Mouse (Mus musculus) stomach, postnatal 0 days (tissue): Measurements from ENCODE around the gene Traf4. TPM values are rescaled to one million over a fixed set of nuclear protein-coding genes. Genes with fewer than 3 reads are reported as not detected.

Experiments used
- ATAC-seq: fragments of 200-750 bp; cut with Nextera tagmentation; 2 replicates; pipeline ENCODE4 v1.8.0; 2017; ENCODE audit not compliant: low FRiP score, low TSS enrichment
- DNase-seq: peaks from one replicate; pipeline ENCODE4 v3.0.0-alpha.2; 2016; ENCODE audit warnings: low spot score
- H3K27ac ChIP-seq: fragments of 300-500 bp; sonication (generic); replicated peaks from 2 replicates; pipeline ENCODE4 v1.5.1; 2014; ENCODE audit warnings: mild to moderate bottlenecking, control low read depth
- H3K27me3 ChIP-seq: fragments of 300-500 bp; sonication (generic); 2 replicates; pipeline ENCODE4 v1.6.1; 2014; ENCODE audit warnings: low read length; ENCODE audit not compliant: control insufficient read depth, insufficient read depth
- H3K36me3 ChIP-seq: fragments of 300-500 bp; sonication (generic); 2 replicates; pipeline ENCODE4 v1.6.1; 2014; ENCODE audit warnings: low read length, mixed read lengths; ENCODE audit not compliant: control insufficient read depth, insufficient read depth
- H3K4me1 ChIP-seq: fragments of 300-500 bp; sonication (generic); replicated peaks from 2 replicates; pipeline ENCODE4 v1.6.1; 2014; ENCODE audit warnings: antibody characterized with exemption; ENCODE audit not compliant: control insufficient read depth, insufficient read depth
- H3K4me2 ChIP-seq: fragments of 300-500 bp; sonication (generic); replicated peaks from 2 replicates; pipeline ENCODE4 v1.6.1; 2014; ENCODE audit warnings: low read depth, mild to moderate bottlenecking, control low read depth, moderate library complexity
- H3K4me3 ChIP-seq: fragments of 300-500 bp; sonication (generic); 2 replicates; pipeline ENCODE4 v1.5.1; 2014; ENCODE audit warnings: low read depth, low read length, control low read depth
- H3K9ac ChIP-seq: fragments of 300-500 bp; sonication (generic); 2 replicates; pipeline ENCODE4 v1.6.1; 2014; ENCODE audit warnings: mild to moderate bottlenecking, low read length, control low read depth, mixed read lengths
- H3K9me3 ChIP-seq: fragments of 300-500 bp; sonication (generic); 2 replicates; pipeline ENCODE4 v1.6.1; 2016; ENCODE audit warnings: low read length; ENCODE audit not compliant: control insufficient read depth
- CTCF ChIP-seq: IDR thresholded peaks from 2 replicates; pipeline ENCODE4 v1.5.1; 2016; ENCODE audit warnings: antibody characterized with exemption, low read depth, mild to moderate bottlenecking, moderate library complexity
- EP300 ChIP-seq: optimal IDR thresholded peaks from 2 replicates; pipeline ENCODE3; 2016; ENCODE audit warnings: antibody characterized with exemption
- WGBS: fragments of 180-500 bp; shearing (Covaris S2); extraction: QIAGEN DNeasy Blood & Tissue Kit; methylation state at CpG from one replicate; pipeline ENCODE4 v1.1.7; 2014; 5-methylcytosine and 5-hydroxymethylcytosine counted together
- polyA plus RNA-seq: library from polyadenylated mRNA; unstranded; fragments of >200 nt; fragmentation: Nextera tagmentation; extraction: Ambion mirVana; gene quantifications from 2 replicates; pipeline ENCODE4 v1.2.1, GENCODE M21; 2015

The Traf4 gene
- polyA plus RNA-seq, 1 experiment from 2014 or later: 22.4 TPM

DNA sequence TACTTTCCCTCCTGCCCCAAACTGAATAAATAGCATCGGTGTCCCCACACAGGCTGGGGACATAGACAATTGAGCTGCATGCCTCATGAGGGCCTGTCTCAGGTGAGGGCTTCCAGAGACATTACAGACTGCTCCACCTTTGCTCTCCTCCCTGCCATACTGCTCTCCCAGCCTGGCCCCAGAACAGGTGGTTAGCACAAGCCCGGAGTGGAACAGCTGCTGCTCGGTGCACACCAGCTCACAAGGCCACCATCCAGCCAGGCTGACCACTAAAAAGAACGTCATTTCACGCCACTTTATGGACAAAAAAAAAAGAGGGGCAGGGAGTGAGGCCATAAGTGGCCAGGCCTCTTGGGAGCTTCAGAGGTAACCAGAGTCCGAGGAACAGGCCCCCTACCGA, 41.8 kb upstream of the Traf4 start:
- peaks cover 44% of the 10 kb centered on the region for H3K36me3 ChIP-seq
- no peak overlapping the region for H3K4me2 ChIP-seq
- no peaks in the 10 kb centered on the region for H3K9me3 ChIP-seq
- WGBS: 83% methylated on average over 7 of the region's 7 CpGs
- ATAC-seq (no peak), DNase-seq (no peak)
- no peaks in the 10 kb centered on the region for H3K4me1 ChIP-seq
- H3K27ac ChIP-seq: no peak overlapping the region
- no peak for TF ChIP-seq EP300
- no peak overlapping the region for H3K9ac ChIP-seq
- no peaks in the 10 kb centered on the region for H3K27me3 ChIP-seq
- H3K4me3 ChIP-seq: no peak overlapping the region

GRCm38 (mm10) chr11:78205361-78206206, 40.2 kb upstream of the Traf4 start:
- no peak overlapping the region for H3K4me2 ChIP-seq
- no peak overlapping the region for H3K27ac ChIP-seq
- TF ChIP-seq CTCF: no peak
- TF ChIP-seq EP300: no peak
- no peaks in the 10 kb centered on the region for H3K9me3 ChIP-seq
- H3K4me3 ChIP-seq: no peak overlapping the region
- 51% methylated on average over 13 of the region's 13 CpGs for WGBS
- H3K4me1 ChIP-seq: no peaks in the 10 kb centered on the region
- no peak overlapping the region for H3K9ac ChIP-seq
- H3K27me3 ChIP-seq: no peaks in the 10 kb centered on the region
- no peak for ATAC-seq
- H3K36me3 ChIP-seq: peaks cover 36% of the 10 kb centered on the region
- DNase-seq: no peak

DNA sequence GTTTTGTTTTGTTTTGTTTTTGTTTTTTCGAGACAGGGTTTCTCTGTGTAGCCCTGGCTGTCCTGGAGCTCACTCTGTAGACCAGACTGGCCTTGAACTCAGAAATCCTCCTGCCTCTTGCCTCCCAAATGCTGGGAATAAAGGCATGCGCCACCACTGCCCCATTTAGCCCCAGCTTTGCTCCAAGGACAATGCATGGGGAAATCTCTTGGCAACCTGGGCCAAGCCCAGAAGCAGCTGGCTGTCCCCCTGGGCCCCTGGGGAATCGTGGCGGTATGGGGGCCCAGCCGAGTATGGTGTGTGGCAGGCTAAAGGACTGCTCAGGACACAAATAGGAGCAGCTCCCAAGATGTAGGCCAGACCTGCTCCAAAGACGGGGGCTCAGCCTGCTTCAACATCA, 38.9 kb upstream of the Traf4 start:
- no peaks in the 10 kb centered on the region for H3K27me3 ChIP-seq
- H3K4me3 ChIP-seq: no peak overlapping the region
- no peak for TF ChIP-seq CTCF
- no peak for TF ChIP-seq EP300
- H3K9ac ChIP-seq: no peak overlapping the region
- H3K9me3 ChIP-seq: no peaks in the 10 kb centered on the region
- H3K4me1 ChIP-seq: no peaks in the 10 kb centered on the region
- no peak overlapping the region for H3K27ac ChIP-seq
- no peak for DNase-seq
- no peak for ATAC-seq
- peaks cover 33% of the 10 kb centered on the region for H3K36me3 ChIP-seq
- H3K4me2 ChIP-seq: no peak overlapping the region
- 82% methylated on average over 6 of the region's 6 CpGs for WGBS

DNA sequence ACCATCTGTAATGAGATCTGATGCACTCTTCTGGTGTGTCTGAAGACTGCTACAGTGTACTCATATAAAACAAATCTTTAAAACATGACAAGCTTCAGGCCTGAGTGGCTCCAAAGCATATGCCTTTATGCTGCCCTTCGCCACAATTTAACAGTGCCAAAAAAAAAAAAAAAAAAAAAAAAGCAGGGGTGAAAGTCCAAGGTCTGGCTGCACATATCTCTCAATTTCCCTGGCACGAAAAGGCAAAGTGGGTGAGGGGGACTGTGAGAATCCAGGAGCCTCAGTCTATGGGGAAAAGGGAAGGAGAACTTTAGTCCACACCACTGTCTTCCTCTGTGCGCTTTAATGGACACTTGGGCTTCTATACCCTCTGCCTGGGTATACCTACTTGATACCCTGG, 37.0 kb upstream of the Traf4 start:
- no peak for DNase-seq
- Histone ChIP-seq H3K9me3 (no peaks in the 10 kb centered on the region), H3K36me3 (peaks cover 16% of the 10 kb centered on the region; the same call in 1 of the 2 replicates), H3K27me3 (no peaks in the 10 kb centered on the region), H3K4me1 (no peaks in the 10 kb centered on the region), H3K4me2 (no peak overlapping the region), H3K9ac (no peak overlapping the region), H3K27ac (no peak overlapping the region), H3K4me3 (no peak overlapping the region)
- WGBS: 90% methylated on average over 3 of the region's 3 CpGs
- ATAC-seq: no peak
- TF ChIP-seq CTCF (no peak), EP300 (no peak)

- Histone ChIP-seq H3K9me3 (no peaks in the 10 kb centered on the region), H3K27ac (no peak overlapping the region), H3K4me2 (peak overlapping the region; percentile 69), H3K4me3 (peak overlapping the region; percentile 55), H3K27me3 (no peaks in the 10 kb centered on the region), H3K9ac (peak overlapping the region; percentile 50), H3K4me1 (no peaks in the 10 kb centered on the region), H3K36me3 (peaks cover 7% of the 10 kb centered on the region)
- ATAC-seq: no peak
- DNase-seq: no peak
- WGBS: 56% methylated on average over 22 of the region's 23 CpGs
- TF ChIP-seq EP300 (no peak), CTCF (no peak)
Measured at GRCm38 (mm10) chr11:78195101-78195863, 29.9 kb upstream of the Traf4 start.
